ENCODE assay signal across 25 mouse cellular contexts in the genomic region with DNA sequence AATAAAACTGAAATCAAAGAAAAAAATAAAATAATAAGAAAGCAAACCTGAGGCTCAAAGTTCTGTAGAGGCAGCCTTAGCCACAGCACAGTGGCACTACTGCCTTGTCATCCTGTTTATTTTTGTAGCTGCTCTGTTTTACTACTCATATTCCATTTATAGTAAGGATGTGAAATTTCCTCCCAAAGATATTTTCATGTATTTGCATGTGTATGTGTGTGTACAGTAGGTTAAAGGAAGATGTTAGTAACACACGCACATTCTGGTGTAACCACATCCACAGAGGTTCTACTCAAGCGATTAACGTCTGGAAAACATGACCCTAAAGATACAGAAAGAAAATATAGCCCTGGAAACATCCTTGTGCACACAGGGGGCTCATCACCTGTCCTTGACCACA. TPM values are rescaled to one million over a fixed set of nuclear protein-coding genes. Genes with fewer than 3 reads are reported as not detected.
"Had no signal": no experiment of that assay in that cellular context is flagged by ENCODE, and none has a peak within 500 bp of the region (broad histone marks: within the 10 kb centered on the region; RNA-seq: fewer than 3 reads in every experiment).

No protein-coding gene starts in this region.

- H3K4me3 ChIP-seq: neural tube, embryonic 13.5 days; neural tube, embryonic 15.5 days; stomach, embryonic 15.5 days had no signal

- H3K9ac ChIP-seq: neural tube, embryonic 13.5 days; neural tube, embryonic 15.5 days; stomach, embryonic 15.5 days had no signal

- H3K4me2 ChIP-seq: neural tube, embryonic 13.5 days; neural tube, embryonic 15.5 days; stomach, embryonic 15.5 days had no signal

- H3K9me3 ChIP-seq: neural tube, embryonic 13.5 days; neural tube, embryonic 15.5 days; stomach, embryonic 15.5 days had no signal

- DNase-seq: retina, postnatal 1 day; right cerebral cortex, adult 18-20 months; right cerebral cortex, postnatal 14 days; right cerebral cortex, postnatal 25 days; right cerebral cortex, postnatal 4 days; spleen, adult 18-20 months; thymus, adult 18-20 months; thymus, adult 2 months; thymus, postnatal 14 days; thymus, postnatal 25 days; thymus, postnatal 36 days; thymus, postnatal 4 days had no signal

- H3K4me1 ChIP-seq: neural tube, embryonic 13.5 days; neural tube, embryonic 15.5 days; stomach, embryonic 15.5 days had no signal

- H3K36me3 ChIP-seq: neural tube, embryonic 13.5 days; neural tube, embryonic 15.5 days; stomach, embryonic 15.5 days had no signal

- H3K27ac ChIP-seq: neural tube, embryonic 13.5 days; neural tube, embryonic 15.5 days; stomach, embryonic 15.5 days; stomach, postnatal 0 days had no signal

RNA-seq across cellular contexts. Expression of gene Alx3, which starts 18.0 kb away (rescaled TPM):
- total RNA-seq: neutrophil, adult 5-6 weeks had no signal
- polyA plus RNA-seq: neural tube, embryonic 13.5 days; neural tube, embryonic 14.5 days; neural tube, embryonic 15.5 days; small intestine, adult 2 months; spleen, adult 2 months; stomach, embryonic 14.5 days; stomach, embryonic 15.5 days; stomach, postnatal 0 days; urinary bladder, adult 2 months had no signal

RNA-seq across cellular contexts. Expression of gene Ubl4b, which starts 21.9 kb away (rescaled TPM):
- total RNA-seq: neutrophil, adult 5-6 weeks had no signal
- polyA plus RNA-seq: neural tube, embryonic 13.5 days; neural tube, embryonic 14.5 days; neural tube, embryonic 15.5 days; small intestine, adult 2 months; spleen, adult 2 months; stomach, embryonic 14.5 days; stomach, embryonic 15.5 days; stomach, embryonic 16.5 days; stomach, postnatal 0 days; thymus, postnatal 0 days; urinary bladder, adult 2 months had no signal

RNA-seq across cellular contexts. Expression of gene Gm10961, which starts 54.3 kb away (rescaled TPM):
- total RNA-seq: neutrophil, adult 5-6 weeks had no signal
- polyA plus RNA-seq: neural tube, embryonic 13.5 days; neural tube, embryonic 14.5 days; neural tube, embryonic 15.5 days; small intestine, adult 2 months; spleen, adult 2 months; stomach, embryonic 14.5 days; stomach, embryonic 15.5 days; stomach, embryonic 16.5 days; stomach, postnatal 0 days; testis, adult 2 months; thymus, adult 2 months; thymus, postnatal 0 days; urinary bladder, adult 2 months had no signal
